Mouse (Mus musculus) heart, postnatal 0 days (tissue): ENCODE data around the gene Map3k3.

Experiments
- CTCF ChIP-seq: IDR thresholded peaks from 2 replicates; pipeline ENCODE4 v1.5.1; 2016; ENCODE audit warnings: antibody characterized with exemption, control low read depth, low read depth
- EP300 ChIP-seq: IDR thresholded peaks from 2 replicates; pipeline ENCODE4 v1.6.1; 2016; ENCODE audit warnings: antibody characterized with exemption, low read depth

DNA sequence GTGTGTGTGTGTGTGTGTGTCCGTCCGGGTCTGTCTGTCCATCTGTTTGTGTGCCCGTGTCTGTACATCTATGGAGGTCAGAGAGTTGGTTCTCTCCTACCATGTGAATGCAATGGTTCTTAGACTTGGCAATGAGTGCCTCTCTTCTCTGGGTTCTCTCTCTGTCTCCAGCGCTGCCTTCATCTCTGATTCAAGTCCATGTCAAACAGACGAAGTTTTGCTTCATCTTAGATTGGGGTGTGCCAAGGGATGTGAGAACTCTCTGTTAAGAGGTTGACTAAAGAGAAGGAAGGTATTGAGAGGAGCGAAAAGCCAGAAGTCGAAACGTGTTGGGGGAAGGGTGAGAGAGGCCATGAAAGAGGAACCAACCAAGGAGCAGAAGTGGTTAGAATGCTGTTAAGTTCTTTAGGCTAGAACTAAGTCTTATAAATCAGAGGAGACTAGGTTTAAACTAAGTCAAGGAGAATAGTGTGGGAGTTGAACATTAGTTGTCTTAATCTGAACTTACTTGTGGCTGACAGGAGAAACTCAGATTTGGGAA, 21.7 kb downstream of the Map3k3 start:
- no peak for TF ChIP-seq CTCF
- no peak for TF ChIP-seq EP300
